Mouse (Mus musculus): ENCODE results near the gene Ddx60. TPM values are rescaled to one million over a fixed set of nuclear protein-coding genes. Genes with fewer than 3 reads are reported as not detected.
"Not testable (repeated sequence)": the region's sequence is repeated elsewhere in the genome, so short reads cannot be mapped to it uniquely, and the experiment has no call there.

Ddx60 gene
- 1 to 10 TPM; 2.3 to 6.5 TPM for total RNA-seq (2021)
- long read RNA-seq, experiment 1, partial matches to known transcripts = 1 of 2 reads
- long read RNA-seq, experiment 1, other reads (novel, unspliced or antisense) = 1 of 2 reads
- long read RNA-seq, experiment 2 = 0 reads

- peak; percentile 86 for DNase-seq
These were observed at the start of gene Ddx60 for GRCm38 (mm10) chr8:61927777-61928494. Ddx60 (plus strand) TSS chr8:61928087.

DNA sequence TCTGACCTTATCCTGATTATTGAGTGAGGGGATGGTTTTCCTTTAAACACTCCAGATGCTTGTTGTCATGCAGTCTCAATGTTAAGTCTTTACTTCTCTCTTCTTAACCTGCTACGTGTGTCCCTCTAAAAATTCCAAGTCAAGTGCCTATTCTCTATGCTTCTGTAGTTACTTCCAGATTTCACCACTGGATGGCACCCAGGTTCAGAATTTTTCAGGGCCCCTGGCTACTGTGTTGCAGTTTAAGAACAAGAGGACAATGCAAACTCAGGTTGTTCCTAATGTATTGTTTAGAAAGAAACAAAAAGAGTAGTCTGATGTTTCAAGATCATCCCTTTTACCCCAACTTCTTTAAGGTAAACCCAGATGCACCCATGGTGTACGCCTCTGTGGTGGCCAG is 33.8 kb upstream of the Ddx60 start:
- DNase-seq = peak; percentile 77

GRCm38 (mm10) chr8:61896742-61897141 is 31.1 kb upstream of the Ddx60 start:
- DNase-seq = no peak

DNA sequence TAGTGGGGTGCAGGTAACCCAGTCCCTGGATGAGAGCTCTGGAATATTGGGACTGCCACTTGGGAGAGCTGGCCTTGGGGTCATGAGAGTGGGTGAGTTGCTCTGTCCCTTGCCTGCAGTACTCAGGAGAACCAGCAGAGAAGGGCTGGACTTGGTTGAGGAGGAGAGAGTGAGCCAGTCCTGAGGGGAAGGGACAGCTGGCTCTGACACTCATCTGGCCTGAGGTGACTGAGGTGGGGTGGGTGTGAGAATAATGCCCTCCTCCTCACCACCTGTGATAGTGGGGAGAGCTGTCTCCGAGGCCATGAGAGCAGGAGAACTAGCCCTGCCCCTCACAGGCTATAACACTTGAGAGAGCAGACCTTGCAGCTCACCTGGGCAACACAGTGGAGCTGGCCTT is 30.5 kb upstream of the Ddx60 start:
- no peak for DNase-seq

DNA sequence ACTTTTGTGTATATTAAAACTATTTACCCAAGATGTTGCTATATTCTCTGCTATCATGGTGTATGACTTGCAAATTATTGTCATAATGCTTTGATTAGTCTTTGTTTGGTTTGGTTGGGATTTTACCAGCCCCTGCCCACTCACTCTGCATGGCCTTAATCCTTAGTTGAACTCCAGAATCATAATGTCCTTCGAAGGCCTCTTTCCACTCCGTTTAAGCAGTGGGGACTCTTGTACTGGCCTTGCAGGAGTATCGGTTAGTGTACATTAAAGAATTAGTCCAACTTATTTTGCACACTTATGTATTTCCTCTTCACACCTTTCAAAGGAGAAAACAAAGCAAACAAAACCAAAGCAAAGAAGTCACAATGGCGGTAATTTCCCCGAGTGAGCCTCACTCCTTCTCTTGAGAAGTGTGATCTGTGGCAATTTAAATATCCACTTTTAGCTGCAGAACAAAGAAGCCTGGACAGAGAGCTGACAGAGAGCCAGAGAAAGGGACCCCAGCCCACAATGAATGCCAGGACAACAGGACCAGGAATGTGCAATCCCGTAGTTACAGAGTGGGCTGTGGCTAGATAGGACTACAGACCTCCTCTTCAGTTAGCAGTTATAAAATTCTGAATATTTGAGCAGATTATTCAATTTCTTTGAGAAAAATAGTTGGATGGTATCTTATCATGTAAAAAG is 26.7 kb upstream of the Ddx60 start:
- DNase-seq = no peak

DNA sequence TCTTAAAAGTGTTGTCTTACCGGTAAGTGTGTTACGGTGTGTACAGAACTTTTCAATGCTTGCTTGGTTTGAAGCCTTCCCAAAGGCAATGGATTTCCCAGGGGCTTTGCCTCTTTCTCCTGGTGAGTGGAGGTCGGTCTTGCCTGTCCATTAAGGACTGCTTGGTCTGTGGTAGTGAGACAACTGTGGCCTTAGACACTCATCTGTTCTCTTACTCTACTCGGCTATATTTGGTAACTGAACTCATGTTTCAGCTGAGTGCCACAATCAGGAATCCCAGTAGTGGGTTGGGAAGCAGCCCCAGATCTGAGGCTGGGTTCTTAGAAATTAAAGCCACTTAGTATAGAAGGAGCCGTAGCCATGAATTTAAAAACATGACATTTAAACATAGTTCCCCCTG is 25.4 kb upstream of the Ddx60 start, which contains the start of gene Palld:
Gene Palld (minus strand): TSS at position 170 of the 400 bp plus-strand sequence.
- DNase-seq = no peak

DNA sequence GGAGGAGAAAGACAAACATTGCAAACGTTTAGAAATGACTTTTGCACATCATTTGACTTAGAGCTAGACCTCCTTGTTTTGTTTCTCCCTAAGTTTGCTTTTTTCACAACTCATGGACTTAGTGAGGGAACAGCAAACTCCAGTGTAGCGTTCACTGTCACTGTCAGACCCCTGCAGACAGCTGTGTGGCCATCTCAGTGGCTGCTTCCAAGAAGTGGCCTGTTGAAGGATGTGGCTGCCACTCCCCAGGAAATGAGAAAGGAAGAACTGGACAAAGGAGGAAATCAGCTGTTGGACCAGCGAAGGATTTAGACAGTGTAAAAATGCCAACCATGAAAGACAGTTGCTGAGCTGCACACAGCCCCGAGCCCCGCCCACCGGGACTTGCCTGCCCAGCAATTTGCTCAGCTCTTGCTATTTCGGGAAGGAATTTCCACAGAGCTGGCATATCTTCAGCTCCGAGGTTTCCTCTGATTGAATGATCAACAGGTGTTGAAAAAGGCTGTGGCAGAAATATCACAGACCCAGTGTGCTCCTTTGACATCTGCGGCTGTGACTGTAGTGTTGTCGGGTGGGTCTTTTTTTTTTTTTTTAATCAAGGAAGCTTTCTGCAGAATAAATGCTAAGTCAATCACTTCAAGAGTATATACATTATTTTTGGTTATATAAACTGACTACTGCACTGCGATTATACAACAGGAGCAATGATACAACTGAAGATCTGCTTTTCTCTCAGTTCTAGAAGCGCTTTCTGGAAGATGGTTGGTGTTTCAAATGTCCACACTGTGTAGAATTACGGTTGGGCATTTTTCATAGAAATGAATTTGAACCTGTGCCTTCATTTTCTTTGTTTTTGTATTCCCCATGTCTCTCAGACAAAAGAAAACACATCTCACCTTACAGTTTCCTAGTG is 19.3 kb upstream of the Ddx60 start:
- DNase-seq = peak; percentile 69

GRCm38 (mm10) chr8:61909313-61909712 is 18.6 kb upstream of the Ddx60 start:
- DNase-seq = no peak

DNA sequence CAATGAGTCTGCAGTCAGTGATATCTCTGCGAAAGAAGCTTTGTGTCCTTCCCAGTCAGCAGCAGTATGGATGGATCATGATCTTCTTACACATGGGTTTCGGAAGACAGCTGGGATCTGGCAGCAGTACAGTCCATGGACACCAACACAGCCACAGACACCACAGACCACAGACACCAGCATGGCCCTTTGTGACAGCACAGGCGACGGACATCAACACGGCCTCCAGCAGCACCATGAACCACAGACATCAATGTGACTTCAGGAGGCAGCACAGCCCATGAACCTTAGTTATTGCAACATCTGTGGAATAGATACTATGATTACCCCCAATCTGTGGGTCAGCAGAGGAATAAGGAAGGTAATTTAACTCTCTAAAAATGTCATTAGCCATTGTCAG is 15.1 kb upstream of the Ddx60 start:
- DNase-seq = no peak

DNA sequence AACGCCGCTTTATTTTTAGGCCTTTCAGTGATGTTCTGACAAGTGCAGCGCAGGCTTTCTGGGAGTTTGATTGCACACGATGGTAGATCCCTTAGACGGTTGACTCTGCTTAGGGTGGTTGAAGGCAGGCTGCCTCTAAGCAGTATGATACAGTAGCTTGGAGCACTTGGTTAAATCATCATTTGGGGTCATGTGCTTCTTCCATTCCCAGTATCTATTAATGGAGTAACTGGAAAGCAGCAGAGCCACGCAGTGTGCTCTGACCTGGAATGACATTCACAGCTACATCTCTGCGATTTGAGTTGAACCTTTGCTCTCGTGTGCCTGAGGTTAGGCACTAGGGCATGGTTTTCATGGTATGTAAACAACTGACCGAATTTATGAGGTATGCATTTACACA is 13.9 kb upstream of the Ddx60 start:
- DNase-seq = no peak

- DNase-seq = no peak
These were observed 10.6 kb upstream of the Ddx60 start for GRCm38 (mm10) chr8:61917287-61917686.

- DNase-seq = no peak
These were observed 8.6 kb upstream of the Ddx60 start for GRCm38 (mm10) chr8:61919145-61919788.

GRCm38 (mm10) chr8:61920389-61920788 is 7.5 kb upstream of the Ddx60 start:
- DNase-seq = no peak

GRCm38 (mm10) chr8:61921454-61922054 is 6.3 kb upstream of the Ddx60 start:
- DNase-seq = no peak

- no peak for DNase-seq
These were observed 3.4 kb upstream of the Ddx60 start for GRCm38 (mm10) chr8:61924518-61924917.

DNA sequence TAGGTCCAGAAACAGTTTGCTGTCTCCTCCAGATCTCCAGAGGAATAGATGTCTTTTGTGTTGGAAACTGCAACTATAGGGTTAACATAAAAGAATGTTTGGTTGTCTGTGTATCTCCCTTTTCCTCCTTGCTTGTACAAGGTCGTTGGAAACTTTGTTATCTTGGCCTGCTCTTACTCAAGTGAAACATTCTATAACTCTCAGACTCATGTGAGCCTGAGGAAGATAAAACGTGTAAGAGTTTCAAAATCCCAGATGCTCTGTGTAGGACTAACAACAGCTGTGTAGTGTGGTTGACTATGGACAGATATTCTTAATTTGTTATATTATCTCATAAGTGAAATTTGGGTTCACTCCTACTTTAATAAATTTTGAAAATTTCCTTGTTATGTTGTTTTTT is 5.4 kb downstream of the Ddx60 start:
- DNase-seq = no peak

DNA sequence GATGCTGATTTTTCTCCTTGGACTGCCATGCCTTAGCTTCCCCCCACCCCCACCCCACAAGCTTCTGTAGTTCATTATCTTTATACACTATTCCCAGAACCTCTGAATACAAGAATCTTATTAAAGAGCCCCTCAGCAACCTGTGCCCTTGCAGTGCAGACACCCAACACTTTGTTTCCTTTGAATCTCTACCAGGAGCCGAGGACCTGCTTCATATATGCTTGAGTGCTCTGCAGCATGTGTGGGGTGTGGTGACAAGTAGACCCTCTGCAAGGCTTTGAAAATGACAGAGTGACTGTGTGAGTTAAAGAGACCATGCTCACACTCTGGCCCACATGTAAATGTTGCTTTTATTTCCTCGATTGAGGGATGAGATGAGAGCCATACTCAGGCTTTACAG is 9.7 kb downstream of the Ddx60 start:
- DNase-seq = no peak

DNA sequence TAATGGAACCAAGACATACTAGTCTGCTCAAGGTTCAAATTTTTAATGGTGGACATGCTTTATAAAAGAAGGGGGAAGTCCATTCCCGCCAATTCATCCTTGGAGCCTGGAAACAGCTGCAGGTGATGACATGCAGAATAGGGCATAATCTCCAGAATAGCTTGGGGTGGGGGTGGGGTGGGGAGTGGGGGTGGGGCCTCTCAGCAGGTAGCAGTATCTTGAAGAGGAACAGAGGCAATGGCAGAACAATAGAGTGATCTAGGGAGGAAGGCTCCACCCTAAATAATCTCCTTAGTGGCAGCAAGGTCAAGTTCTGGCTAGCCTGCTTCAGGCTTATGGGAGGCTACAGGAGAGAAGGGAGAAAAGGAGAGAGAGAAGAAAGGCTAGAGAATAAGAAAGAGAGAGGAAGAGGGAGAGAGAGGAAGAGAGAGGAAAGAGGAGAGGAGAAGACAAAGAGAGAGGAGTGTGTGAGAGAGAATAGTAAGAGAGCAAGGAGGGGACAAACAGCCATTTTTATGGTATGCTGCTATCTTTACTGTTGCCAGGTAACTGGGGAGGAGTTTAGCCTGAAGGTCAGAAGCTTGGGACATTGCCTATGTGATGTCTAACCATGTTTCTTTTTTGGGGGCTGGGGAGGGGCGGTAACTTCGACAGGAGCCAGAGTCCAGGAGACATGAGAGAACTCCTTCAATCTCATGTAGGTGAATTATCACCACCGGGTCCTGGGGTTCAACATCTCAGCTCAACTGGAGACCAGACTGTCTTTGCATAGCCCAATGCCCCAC is 36.9 kb downstream of the Ddx60 start:
- not testable (repeated sequence) for DNase-seq

GRCm38 (mm10) chr8:61969581-61969980 is 41.7 kb downstream of the Ddx60 start:
- DNase-seq = no peak

DNA sequence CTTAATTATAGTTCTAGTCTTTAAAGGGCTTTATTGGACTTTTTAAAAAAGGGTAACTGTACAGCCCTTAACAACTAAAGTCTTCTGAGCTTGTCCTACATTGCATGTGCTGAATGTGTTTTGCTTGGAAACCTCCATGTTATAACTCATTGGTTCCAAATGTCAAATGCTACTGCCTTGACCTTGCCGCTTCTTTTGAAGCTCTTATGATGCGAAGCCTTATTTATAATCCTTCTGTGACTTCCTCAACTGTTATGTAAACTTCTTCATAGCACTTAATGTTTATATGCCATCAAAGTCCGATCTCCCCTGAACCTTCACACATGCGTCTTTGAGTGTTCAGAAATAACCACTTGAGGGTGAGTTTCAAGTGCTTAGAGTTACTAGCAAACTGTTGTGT is 57.1 kb downstream of the Ddx60 start:
- DNase-seq = peak; percentile 20
